Mouse (Mus musculus) limb, embryonic 15.5 days (tissue): ENCODE data around the gene Gm11549. TPM values are rescaled to one million over a fixed set of nuclear protein-coding genes. Genes with fewer than 3 reads are reported as not detected.
A peak's percentile ranks its signal among the peaks of the same experiment; 100 is the strongest.

Experiments
- ATAC-seq: fragments of 200-750 bp; cut with Nextera tagmentation; 2 replicates; pipeline ENCODE4 v1.8.0; 2017; ENCODE audit warnings: low read depth, moderate TSS enrichment; ENCODE audit not compliant: insufficient number of reproducible peaks, low FRiP score, low TSS enrichment
- H3K27ac ChIP-seq: fragments of 300-500 bp; sonication (generic); 2 replicates; pipeline ENCODE4 v1.5.1; 2015; ENCODE audit warnings: moderate library complexity, mild to moderate bottlenecking, inconsistent platforms
- H3K27me3 ChIP-seq: fragments of 300-500 bp; sonication (generic); 2 replicates; pipeline ENCODE4 v1.6.1; 2015; ENCODE audit warnings: inconsistent platforms
- H3K36me3 ChIP-seq: fragments of 300-500 bp; sonication (generic); 2 replicates; pipeline ENCODE4 v1.6.1; 2015; ENCODE audit warnings: inconsistent platforms
- H3K4me1 ChIP-seq: fragments of 300-500 bp; sonication (generic); 2 replicates; pipeline ENCODE4 v1.6.1; 2015; ENCODE audit warnings: inconsistent platforms
- H3K4me2 ChIP-seq: fragments of 300-500 bp; sonication (generic); 2 replicates; pipeline ENCODE4 v1.6.1; 2015; ENCODE audit warnings: mild to moderate bottlenecking, inconsistent platforms
- H3K4me3 ChIP-seq: fragments of 300-500 bp; sonication (generic); 2 replicates; pipeline ENCODE4 v1.5.1; 2015; ENCODE audit warnings: mild to moderate bottlenecking, inconsistent platforms
- H3K9ac ChIP-seq: fragments of 300-500 bp; sonication (generic); 2 replicates; pipeline ENCODE4 v1.6.1; 2015; ENCODE audit warnings: inconsistent platforms
- H3K9me3 ChIP-seq: fragments of 300-500 bp; sonication (generic); 2 replicates; pipeline ENCODE4 v1.6.1; 2016; ENCODE audit warnings: inconsistent platforms
- WGBS: fragments of 180-500 bp; shearing (Covaris S2); methylation state at CpG from one replicate; pipeline ENCODE4 v1.1.7; 2015; 5-methylcytosine and 5-hydroxymethylcytosine counted together
- polyA plus RNA-seq: library from polyadenylated mRNA; unstranded; fragments of >200 nt; fragmentation: Nextera tagmentation; extraction: Ambion mirVana; gene quantifications from 2 replicates; pipeline ENCODE4 v1.2.1, GENCODE M21; 2015

Gm11549 gene
- polyA plus RNA-seq, 1 experiment from 2014 or later, result 0.06 TPM

GRCm38 (mm10) chr3:36537701-36538470, 16.3 kb upstream of the Gm11549 start:
- WGBS, result 83% methylated on average over 4 of the region's 4 CpGs
- no peak overlapping the region for H3K4me2 ChIP-seq
- no peaks in the 10 kb centered on the region for H3K27me3 ChIP-seq
- no peak overlapping the region for H3K9ac ChIP-seq
- H3K27ac ChIP-seq, result no peak overlapping the region
- no peaks in the 10 kb centered on the region for H3K9me3 ChIP-seq
- no peaks in the 10 kb centered on the region for H3K4me1 ChIP-seq
- ATAC-seq, result no peak
- no peaks in the 10 kb centered on the region for H3K36me3 ChIP-seq
- no peak overlapping the region for H3K4me3 ChIP-seq

- no peaks in the 10 kb centered on the region for H3K36me3 ChIP-seq
- 81% methylated on average over 12 of the region's 12 CpGs for WGBS
- H3K4me1 ChIP-seq, result peaks cover 4% of the 10 kb centered on the region; the same call in 1 of the 2 replicates
- no peak overlapping the region for H3K4me2 ChIP-seq
- no peak overlapping the region for H3K27ac ChIP-seq
- no peaks in the 10 kb centered on the region; the same call in 1 of the 2 replicates for H3K27me3 ChIP-seq
- H3K9ac ChIP-seq, result no peak overlapping the region
- H3K4me3 ChIP-seq, result no peak overlapping the region
- ATAC-seq, result no peak
- no peaks in the 10 kb centered on the region for H3K9me3 ChIP-seq
These were observed 14.4 kb upstream of the Gm11549 start for GRCm38 (mm10) chr3:36536041-36536440.

- Histone ChIP-seq H3K4me1 (peaks cover 4% of the 10 kb centered on the region; the same call in 1 of the 2 replicates), H3K9me3 (no peaks in the 10 kb centered on the region), H3K27ac (no peak overlapping the region), H3K27me3 (peaks cover 10% of the 10 kb centered on the region; the same call in 1 of the 2 replicates), H3K4me2 (no peak overlapping the region), H3K9ac (no peak overlapping the region), H3K36me3 (no peaks in the 10 kb centered on the region), H3K4me3 (no peak overlapping the region)
- no peak for ATAC-seq
- WGBS, result 6% methylated on average over 1 of the region's 1 CpGs
These were observed 11.6 kb upstream of the Gm11549 start for GRCm38 (mm10) chr3:36533201-36533672.

GRCm38 (mm10) chr3:36532738-36533137, 11.1 kb upstream of the Gm11549 start:
- Histone ChIP-seq H3K9ac (no peak overlapping the region), H3K4me3 (no peak overlapping the region), H3K36me3 (no peaks in the 10 kb centered on the region), H3K4me2 (no peak overlapping the region), H3K27me3 (peaks cover 10% of the 10 kb centered on the region; the same call in 1 of the 2 replicates), H3K27ac (no peak overlapping the region), H3K9me3 (no peaks in the 10 kb centered on the region), H3K4me1 (peaks cover 4% of the 10 kb centered on the region; the same call in 1 of the 2 replicates)
- WGBS, result 40% methylated on average over 7 of the region's 7 CpGs
- ATAC-seq, result no peak

- 8% methylated on average over 18 of the region's 18 CpGs for WGBS
- Histone ChIP-seq H3K4me3 (peak overlapping the region; percentile 32), H3K27ac (no peak overlapping the region), H3K27me3 (peaks cover 10% of the 10 kb centered on the region; the same call in 1 of the 2 replicates), H3K9ac (0 out of 2 replicates have a peak overlapping the region, but pooled peaks have one; percentile 20), H3K4me1 (peaks cover 4% of the 10 kb centered on the region; the same call in 1 of the 2 replicates), H3K36me3 (no peaks in the 10 kb centered on the region), H3K4me2 (peak overlapping the region; percentile 50), H3K9me3 (no peaks in the 10 kb centered on the region)
- no peak for ATAC-seq
These were observed 10.4 kb upstream of the Gm11549 start for GRCm38 (mm10) chr3:36531979-36532542.

- peaks cover 10% of the 10 kb centered on the region; the same call in 1 of the 2 replicates for H3K27me3 ChIP-seq
- H3K27ac ChIP-seq, result no peak overlapping the region
- 35% methylated on average over 2 of the region's 2 CpGs for WGBS
- H3K4me3 ChIP-seq, result no peak overlapping the region
- no peaks in the 10 kb centered on the region for H3K9me3 ChIP-seq
- H3K4me1 ChIP-seq, result peaks cover 4% of the 10 kb centered on the region; the same call in 1 of the 2 replicates
- no peak overlapping the region for H3K9ac ChIP-seq
- no peak overlapping the region for H3K4me2 ChIP-seq
- H3K36me3 ChIP-seq, result no peaks in the 10 kb centered on the region
- ATAC-seq, result no peak
These were observed 9.6 kb upstream of the Gm11549 start for GRCm38 (mm10) chr3:36531242-36531641.

- ATAC-seq, result no peak
- H3K9ac ChIP-seq, result no peak overlapping the region
- H3K4me3 ChIP-seq, result no peak overlapping the region
- peaks cover 4% of the 10 kb centered on the region; the same call in 1 of the 2 replicates for H3K4me1 ChIP-seq
- no peaks in the 10 kb centered on the region for H3K36me3 ChIP-seq
- no peaks in the 10 kb centered on the region for H3K9me3 ChIP-seq
- no peak overlapping the region for H3K27ac ChIP-seq
- WGBS, result 78% methylated on average over 5 of the region's 5 CpGs
- H3K27me3 ChIP-seq, result peaks cover 10% of the 10 kb centered on the region; the same call in 1 of the 2 replicates
- H3K4me2 ChIP-seq, result no peak overlapping the region
These were observed 9.2 kb upstream of the Gm11549 start for GRCm38 (mm10) chr3:36530781-36531180.

- ATAC-seq, result no peak
- WGBS, result 88% methylated on average over 6 of the region's 6 CpGs
- Histone ChIP-seq H3K9me3 (no peaks in the 10 kb centered on the region), H3K27me3 (peaks cover 10% of the 10 kb centered on the region; the same call in 1 of the 2 replicates), H3K9ac (no peak overlapping the region), H3K36me3 (no peaks in the 10 kb centered on the region), H3K4me2 (no peak overlapping the region), H3K4me3 (no peak overlapping the region), H3K27ac (no peak overlapping the region), H3K4me1 (peaks cover 4% of the 10 kb centered on the region; the same call in 1 of the 2 replicates)
These were observed 8.7 kb upstream of the Gm11549 start for GRCm38 (mm10) chr3:36530345-36530744.

- no peak for ATAC-seq
- Histone ChIP-seq H3K36me3 (no peaks in the 10 kb centered on the region), H3K9me3 (no peaks in the 10 kb centered on the region), H3K4me1 (peaks cover 11% of the 10 kb centered on the region), H3K4me3 (no peak overlapping the region), H3K27me3 (peaks cover 33% of the 10 kb centered on the region), H3K4me2 (no peak overlapping the region), H3K9ac (no peak overlapping the region), H3K27ac (no peak overlapping the region)
- WGBS, result 52% methylated on average over 3 of the region's 3 CpGs
These were observed 2.9 kb upstream of the Gm11549 start for GRCm38 (mm10) chr3:36524466-36524865.

- WGBS, result 12% methylated on average over 4 of the region's 4 CpGs
- H3K36me3 ChIP-seq, result no peaks in the 10 kb centered on the region
- H3K27ac ChIP-seq, result no peak overlapping the region
- no peak overlapping the region for H3K9ac ChIP-seq
- H3K27me3 ChIP-seq, result peaks cover 40% of the 10 kb centered on the region
- H3K4me2 ChIP-seq, result no peak overlapping the region
- H3K4me3 ChIP-seq, result no peak overlapping the region
- H3K9me3 ChIP-seq, result no peaks in the 10 kb centered on the region
- peaks cover 11% of the 10 kb centered on the region for H3K4me1 ChIP-seq
- ATAC-seq, result no peak
These were observed 524 bp upstream of the Gm11549 start for GRCm38 (mm10) chr3:36522137-36522536.

GRCm38 (mm10) chr3:36516196-36516595, 5.4 kb downstream of the Gm11549 start:
- WGBS, result 84% methylated on average over 9 of the region's 9 CpGs
- H3K9ac ChIP-seq, result no peak overlapping the region
- no peak for ATAC-seq
- H3K27ac ChIP-seq, result no peak overlapping the region
- H3K9me3 ChIP-seq, result no peaks in the 10 kb centered on the region
- peaks cover 20% of the 10 kb centered on the region for H3K27me3 ChIP-seq
- H3K4me3 ChIP-seq, result no peak overlapping the region
- H3K4me2 ChIP-seq, result no peak overlapping the region
- peaks cover 5% of the 10 kb centered on the region for H3K4me1 ChIP-seq
- H3K36me3 ChIP-seq, result no peaks in the 10 kb centered on the region

- H3K9me3 ChIP-seq, result no peaks in the 10 kb centered on the region
- no peak overlapping the region for H3K9ac ChIP-seq
- no peaks in the 10 kb centered on the region for H3K36me3 ChIP-seq
- no peaks in the 10 kb centered on the region for H3K4me1 ChIP-seq
- H3K27ac ChIP-seq, result no peak overlapping the region
- WGBS, result 87% methylated on average over 6 of the region's 6 CpGs
- ATAC-seq, result no peak
- no peak overlapping the region for H3K4me3 ChIP-seq
- H3K4me2 ChIP-seq, result no peak overlapping the region
- H3K27me3 ChIP-seq, result no peaks in the 10 kb centered on the region
These were observed 10.1 kb downstream of the Gm11549 start for GRCm38 (mm10) chr3:36511491-36511890.
